Mouse (Mus musculus) kidney, postnatal 0 days (tissue): ENCODE results near the gene Ceacam2. TPM values are rescaled to one million over a fixed set of nuclear protein-coding genes. Genes with fewer than 3 reads are reported as not detected.
A peak's percentile ranks its signal among the peaks of the same experiment; 100 is the strongest.
"Not testable (repeated sequence)": the region's sequence is repeated elsewhere in the genome, so short reads cannot be mapped to it uniquely, and the experiment has no call there.

ENCODE experiments used
- ATAC-seq: fragments of 200-750 bp; cut with Nextera tagmentation; replicated peaks from 2 replicates; pipeline ENCODE4 v1.8.0; 2017; ENCODE audit warnings: low read depth, moderate number of reproducible peaks, moderate TSS enrichment, moderate library complexity; ENCODE audit not compliant: low FRiP score
- DNase-seq: peaks from one replicate; pipeline ENCODE4 v3.0.0-alpha.2; 2016; ENCODE audit warnings: low spot score
- H3K27ac ChIP-seq: fragments of 300-500 bp; sonication (generic); 2 replicates; pipeline ENCODE4 v1.5.1; 2014; ENCODE audit warnings: mild to moderate bottlenecking
- H3K27me3 ChIP-seq: fragments of 300-500 bp; sonication (generic); 2 replicates; pipeline ENCODE4 v1.6.1; 2014; ENCODE audit warnings: low read length, mixed read lengths; ENCODE audit not compliant: insufficient read depth
- H3K36me3 ChIP-seq: fragments of 300-500 bp; sonication (generic); 2 replicates; pipeline ENCODE4 v1.6.1; 2014; ENCODE audit warnings: low read length, mixed read lengths; ENCODE audit not compliant: insufficient read depth
- H3K4me1 ChIP-seq: fragments of 300-500 bp; sonication (generic); replicated peaks from 2 replicates; pipeline ENCODE4 v1.6.1; 2014; ENCODE audit warnings: antibody characterized with exemption, low read length, mixed read lengths; ENCODE audit not compliant: insufficient read depth
- H3K4me2 ChIP-seq: fragments of 300-500 bp; sonication (generic); 2 replicates; pipeline ENCODE4 v1.6.1; 2014; ENCODE audit warnings: mild to moderate bottlenecking, low read length, moderate library complexity, mixed read lengths
- H3K4me3 ChIP-seq: fragments of 300-500 bp; sonication (generic); replicated peaks from 2 replicates; pipeline ENCODE4 v1.5.1; 2014; ENCODE audit warnings: low read depth, low read length
- H3K9ac ChIP-seq: fragments of 300-500 bp; sonication (generic); 2 replicates; pipeline ENCODE4 v1.6.1; 2014; ENCODE audit warnings: low read depth, low read length
- H3K9me3 ChIP-seq: fragments of 300-500 bp; sonication (generic); replicated peaks from 2 replicates; pipeline ENCODE4 v1.6.1; 2016; ENCODE audit warnings: low read length, inconsistent platforms, mixed read lengths
- CTCF ChIP-seq: IDR thresholded peaks from 2 replicates; pipeline ENCODE4 v1.5.1; 2016; ENCODE audit warnings: antibody characterized with exemption, low read depth, mild to moderate bottlenecking, moderate library complexity
- WGBS: fragments of 180-500 bp; shearing (Covaris S2); extraction: QIAGEN DNeasy Blood & Tissue Kit; methylation state at CpG from one replicate; pipeline ENCODE4 v1.1.7; 2014; 5-methylcytosine and 5-hydroxymethylcytosine counted together
- polyA plus RNA-seq: library from polyadenylated mRNA; unstranded; fragments of >200 nt; fragmentation: Nextera tagmentation; extraction: Ambion mirVana; gene quantifications from 2 replicates; pipeline ENCODE4 v1.2.1, GENCODE M21; 2015

Ceacam2 gene
- polyA plus RNA-seq, result 0.07 TPM in 1 of 2 replicates, not detected in the other

- not testable (repeated sequence) for H3K4me2 ChIP-seq, H3K4me1 ChIP-seq, H3K4me3 ChIP-seq, ATAC-seq, H3K9me3 ChIP-seq, H3K27me3 ChIP-seq, H3K9ac ChIP-seq, H3K27ac ChIP-seq, H3K36me3 ChIP-seq, DNase-seq
- 63% methylated on average over 3 of the region's 3 CpGs for WGBS
Observed at GRCm38 (mm10) chr7:25539376-25539907, at the start of gene Ceacam2. TSS of gene Ceacam2 (minus strand) at chr7:25539857.

DNA sequence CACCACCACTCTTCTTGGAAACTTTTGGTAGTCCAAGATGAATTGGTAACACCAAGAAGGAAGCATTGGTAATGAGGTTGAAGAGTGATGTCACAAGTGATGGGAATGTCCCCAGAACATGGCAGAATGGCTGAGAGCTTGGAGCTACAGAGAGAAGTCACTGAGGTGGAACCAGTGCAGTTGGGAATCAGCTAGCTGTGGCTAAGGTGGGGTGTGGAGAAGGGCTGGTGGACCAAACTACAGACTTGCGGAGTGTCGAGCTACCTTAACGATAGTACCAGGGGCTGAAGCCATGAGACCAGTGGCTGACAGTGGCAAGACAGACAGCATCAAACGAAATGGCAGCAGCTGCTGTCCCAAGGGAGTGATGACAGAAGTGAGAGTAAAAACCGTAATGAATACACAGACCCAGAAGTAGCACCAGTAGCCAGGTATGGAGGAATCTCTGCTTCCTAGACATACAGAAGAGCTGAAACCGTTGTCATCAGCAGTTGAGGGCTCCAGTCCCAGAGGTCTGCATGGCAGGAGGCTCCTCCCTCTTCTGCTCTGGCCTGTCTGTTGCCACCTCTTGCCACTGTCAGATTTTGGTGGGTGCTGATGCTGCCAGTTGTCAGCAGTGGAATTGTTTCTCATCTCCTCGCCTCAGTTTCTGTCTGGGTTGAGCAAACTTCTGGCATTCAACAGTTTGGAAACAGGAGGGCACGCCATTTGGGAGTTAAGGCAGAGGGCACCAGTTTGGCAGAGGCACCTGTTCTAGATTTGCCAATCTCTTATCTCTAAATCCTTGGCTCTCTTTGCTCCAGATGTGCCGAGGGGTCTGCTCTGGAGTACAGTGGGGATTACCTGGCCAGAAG lies 45.9 kb upstream of the Ceacam2 start:
- no peak overlapping the region for H3K4me2 ChIP-seq
- 81% methylated on average over 9 of the region's 9 CpGs for whole genome bisulfite sequencing
- no peak overlapping the region for H3K27ac ChIP-seq
- H3K4me3 ChIP-seq, result no peak overlapping the region
- no peak for TF ChIP-seq CTCF
- ATAC-seq (no peak), DNase-seq (no peak)
- H3K27me3 ChIP-seq, result no peaks in the 10 kb centered on the region
- H3K9me3 ChIP-seq, result no peaks in the 10 kb centered on the region
- no peak overlapping the region for H3K9ac ChIP-seq
- no peaks in the 10 kb centered on the region for H3K36me3 ChIP-seq
- H3K4me1 ChIP-seq, result no peaks in the 10 kb centered on the region

DNA sequence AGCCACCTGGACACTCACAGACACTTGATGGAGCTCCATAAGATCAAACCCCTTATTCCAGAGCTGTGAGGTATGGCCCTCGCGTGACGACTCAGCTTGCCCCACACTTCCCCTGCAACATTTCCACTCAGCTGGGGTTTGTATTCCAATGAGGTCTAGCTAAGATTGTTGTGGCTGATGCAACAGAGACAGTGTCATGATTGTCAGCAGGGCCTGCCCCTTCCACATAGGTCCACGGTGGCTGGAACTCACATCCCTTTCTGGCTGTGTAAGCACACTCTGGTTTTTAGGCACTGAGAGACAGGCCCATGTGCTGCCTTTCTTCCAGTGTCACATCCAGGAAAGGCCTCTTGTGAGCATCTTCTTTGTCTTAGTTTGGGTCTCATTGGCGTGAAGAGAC lies 45.0 kb upstream of the Ceacam2 start:
- H3K27me3 ChIP-seq, result no peaks in the 10 kb centered on the region
- WGBS, result 87% methylated on average over 5 of the region's 5 CpGs
- H3K4me2 ChIP-seq, result no peak overlapping the region
- no peak for TF ChIP-seq CTCF
- no peaks in the 10 kb centered on the region for H3K36me3 ChIP-seq
- no peak for DNase-seq
- no peaks in the 10 kb centered on the region for H3K4me1 ChIP-seq
- no peak overlapping the region for H3K4me3 ChIP-seq
- no peak overlapping the region for H3K9ac ChIP-seq
- H3K9me3 ChIP-seq, result no peaks in the 10 kb centered on the region
- no peak for ATAC-seq
- no peak overlapping the region for H3K27ac ChIP-seq

DNA sequence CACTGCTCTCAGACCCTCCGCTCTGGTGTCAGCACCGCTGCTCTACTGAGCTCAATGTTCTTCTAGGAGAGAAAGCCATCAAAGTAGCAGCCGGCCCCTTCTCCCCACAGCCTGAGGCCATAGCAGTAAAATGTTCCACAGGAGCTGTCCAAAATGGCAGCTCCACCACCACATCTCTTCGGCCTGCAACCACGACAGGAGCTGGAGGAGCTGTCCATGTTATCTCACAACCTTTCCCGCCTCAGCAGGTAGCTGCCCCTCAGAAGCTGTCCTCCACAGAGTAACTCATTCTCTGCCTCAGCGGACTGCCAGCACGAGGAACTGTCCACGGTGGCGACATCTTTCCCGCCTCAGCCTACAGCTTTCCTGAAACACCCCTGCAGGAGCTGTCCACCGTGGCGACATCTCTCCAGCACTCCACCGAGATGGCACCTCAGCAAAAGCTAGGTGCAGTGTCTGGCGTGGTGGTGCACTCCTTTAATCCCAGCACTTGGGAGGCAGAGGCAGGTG lies 42.7 kb upstream of the Ceacam2 start:
- no peaks in the 10 kb centered on the region for H3K9me3 ChIP-seq
- H3K27me3 ChIP-seq, result no peaks in the 10 kb centered on the region
- H3K4me3 ChIP-seq, result no peak overlapping the region
- no peak overlapping the region for H3K4me2 ChIP-seq
- whole genome bisulfite sequencing, result 89% methylated on average over 15 of the region's 15 CpGs
- H3K27ac ChIP-seq, result no peak overlapping the region
- DNase-seq, result no peak
- no peak for TF ChIP-seq CTCF
- no peaks in the 10 kb centered on the region for H3K4me1 ChIP-seq
- H3K36me3 ChIP-seq, result no peaks in the 10 kb centered on the region
- no peak for ATAC-seq
- H3K9ac ChIP-seq, result no peak overlapping the region

DNA sequence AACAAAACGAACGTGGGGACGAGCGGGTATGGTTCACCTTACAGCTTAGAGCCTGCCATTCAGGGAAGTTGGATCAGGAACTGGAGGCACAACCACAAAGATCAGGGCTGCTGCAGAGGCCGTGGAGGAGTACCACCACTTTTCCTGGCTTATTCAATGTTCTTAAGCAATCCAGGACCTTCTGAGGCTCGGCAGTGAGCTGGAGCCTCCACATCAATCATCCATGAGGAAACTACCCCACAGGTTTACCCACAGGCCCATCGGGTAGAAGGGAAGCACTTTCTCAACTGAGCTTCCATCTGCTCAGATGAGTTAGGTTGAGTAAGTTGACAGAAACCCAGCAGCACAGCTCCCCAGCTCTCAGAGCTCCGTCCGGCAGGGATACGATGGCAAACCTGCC lies 39.8 kb upstream of the Ceacam2 start:
- H3K9me3 ChIP-seq, result no peaks in the 10 kb centered on the region
- DNase-seq (no peak), ATAC-seq (no peak)
- no peak overlapping the region for H3K4me3 ChIP-seq
- H3K27ac ChIP-seq, result no peak overlapping the region
- H3K27me3 ChIP-seq, result no peaks in the 10 kb centered on the region
- no peak overlapping the region for H3K9ac ChIP-seq
- 77% methylated on average over 10 of the region's 10 CpGs for WGBS
- H3K4me2 ChIP-seq, result no peak overlapping the region
- TF ChIP-seq CTCF, result no peak
- H3K36me3 ChIP-seq, result no peaks in the 10 kb centered on the region
- 0 out of 2 replicates have a peak, but pooled peaks cover 5% of the 10 kb centered on the region for H3K4me1 ChIP-seq

DNA sequence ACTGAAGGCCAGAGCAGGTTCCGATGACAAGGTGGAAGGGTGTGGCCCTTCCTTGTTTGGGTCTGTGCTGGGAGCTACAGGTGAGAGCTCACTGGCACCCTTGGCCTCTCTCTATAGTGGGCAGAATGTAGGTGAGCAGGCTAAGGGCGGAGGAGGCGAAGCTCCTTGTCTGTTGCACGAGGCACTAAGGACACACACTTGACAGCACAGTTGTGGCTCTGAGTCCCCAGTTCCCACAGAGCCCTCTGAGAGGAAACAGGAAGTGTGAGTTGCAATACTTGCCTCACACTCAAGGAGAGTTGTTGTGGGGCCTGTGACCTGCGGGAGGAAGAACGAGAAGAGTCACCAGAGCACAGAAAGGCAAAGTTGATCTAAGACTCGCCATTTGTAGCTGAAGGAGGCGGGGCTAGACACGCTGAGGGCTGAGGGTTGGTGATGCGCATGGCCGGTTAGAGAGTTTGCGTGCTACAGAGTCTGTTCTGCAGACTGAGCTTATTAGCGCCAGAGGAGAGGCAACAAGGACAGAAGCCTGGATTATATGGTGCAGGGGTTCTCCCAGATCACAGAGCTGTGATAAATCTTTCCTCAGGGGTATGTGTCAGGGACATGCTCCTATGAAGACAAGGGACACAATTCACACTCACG lies 37.3 kb upstream of the Ceacam2 start:
- not testable (repeated sequence) for H3K4me2 ChIP-seq, H3K9me3 ChIP-seq, H3K27me3 ChIP-seq, H3K9ac ChIP-seq, H3K36me3 ChIP-seq, H3K4me3 ChIP-seq, H3K4me1 ChIP-seq
- ATAC-seq, result peak; percentile 72
- peak; percentile 17 for DNase-seq
- WGBS, result 33% methylated on average over 11 of the region's 14 CpGs
- peak overlapping the region; percentile 31 for H3K27ac ChIP-seq

- H3K4me2 ChIP-seq, H3K36me3 ChIP-seq, ATAC-seq, H3K9me3 ChIP-seq, H3K9ac ChIP-seq, H3K4me1 ChIP-seq, DNase-seq, H3K4me3 ChIP-seq, H3K27me3 ChIP-seq: not testable (repeated sequence)
- WGBS, result 37% methylated on average over 6 of the region's 6 CpGs
- H3K27ac ChIP-seq, result peak overlapping the region; percentile 31
Observed at GRCm38 (mm10) chr7:25576308-25576707, 36.7 kb upstream of the Ceacam2 start.
